Mouse (Mus musculus) embryonic facial prominence, embryonic 10.5 days (tissue): ENCODE results near the gene Jak2. TPM values are rescaled to one million over a fixed set of nuclear protein-coding genes. Genes with fewer than 3 reads are reported as not detected.

ENCODE experiments used
- DNase-seq: peaks from one replicate; pipeline ENCODE4 v3.0.0-alpha.2; 2017; ENCODE audit warnings: low spot score
- H3K27ac ChIP-seq: fragments of 300-500 bp; sonication (generic); replicated peaks from 2 replicates; pipeline ENCODE4 v1.5.1; 2016; ENCODE audit warnings: mild to moderate bottlenecking
- H3K27me3 ChIP-seq: fragments of 300-500 bp; sonication (generic); replicated peaks from 2 replicates; pipeline ENCODE4 v1.6.1; 2016; ENCODE audit warnings: low read depth, mild to moderate bottlenecking; ENCODE audit not compliant: poor library complexity, severe bottlenecking
- H3K36me3 ChIP-seq: fragments of 300-500 bp; sonication (generic); replicated peaks from 2 replicates; pipeline ENCODE4 v1.6.1; 2016; ENCODE audit warnings: mild to moderate bottlenecking, moderate library complexity
- H3K4me1 ChIP-seq: fragments of 300-500 bp; sonication (generic); 2 replicates; pipeline ENCODE4 v1.6.1; 2016
- H3K4me3 ChIP-seq: fragments of 300-500 bp; sonication (generic); 2 replicates; pipeline ENCODE4 v1.5.1; 2016; ENCODE audit warnings: mild to moderate bottlenecking, moderate library complexity
- H3K9me3 ChIP-seq: fragments of 300-500 bp; sonication (generic); 2 replicates; pipeline ENCODE4 v1.6.1; 2016; ENCODE audit warnings: mild to moderate bottlenecking
- WGBS: fragments of 180-500 bp; shearing (Covaris S2); methylation state at CpG from one replicate; pipeline ENCODE4 v1.1.7; 2016; 5-methylcytosine and 5-hydroxymethylcytosine counted together
- polyA plus RNA-seq: library from polyadenylated mRNA; unstranded; fragments of >200 nt; fragmentation: Nextera tagmentation; extraction: Ambion mirVana; gene quantifications from 2 replicates; pipeline ENCODE4 v1.2.1, GENCODE M21; 2016

Jak2 gene
- polyA plus RNA-seq, 1 experiment from 2014 or later = 6.9 TPM

DNA sequence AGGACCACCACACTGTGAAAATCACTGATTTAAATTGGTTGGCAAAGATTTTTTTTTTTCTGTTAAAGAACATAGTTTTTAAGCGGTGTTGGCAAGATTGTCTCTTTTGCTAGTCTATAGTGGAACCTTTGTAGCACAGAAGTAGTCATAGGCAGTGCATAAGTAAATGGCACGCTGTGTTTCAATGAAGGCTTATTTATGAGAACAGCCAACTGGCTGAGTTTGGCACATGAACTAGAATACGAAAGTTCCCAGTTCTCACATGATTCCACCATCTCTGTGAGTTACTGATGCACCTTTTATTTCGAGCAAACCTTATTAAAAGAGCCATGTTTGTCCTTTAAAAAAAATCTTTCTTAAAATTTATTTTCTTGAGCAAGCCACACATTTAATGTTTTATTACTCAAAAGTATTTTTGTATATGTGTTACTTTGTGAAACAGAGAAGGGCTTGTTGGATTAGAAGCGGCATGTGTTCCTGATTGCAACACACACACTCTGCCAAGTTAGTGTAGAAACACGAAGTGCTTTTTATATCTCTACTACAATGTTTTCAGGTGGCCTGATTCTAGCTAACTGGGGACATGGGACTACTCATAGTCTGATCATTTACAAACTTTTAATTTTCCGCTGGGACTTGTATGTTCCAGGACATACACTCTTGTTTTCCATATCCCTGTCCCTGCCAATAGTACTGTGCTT, 3.8 kb downstream of the Jak2 start:
- Histone ChIP-seq H3K36me3 (no peaks in the 10 kb centered on the region), H3K27me3 (peaks cover 6% of the 10 kb centered on the region; the same call in 1 of the 2 replicates), H3K4me1 (peaks cover 33% of the 10 kb centered on the region), H3K27ac (no peak overlapping the region), H3K9me3 (no peaks in the 10 kb centered on the region), H3K4me3 (no peak overlapping the region)
- no peak for DNase-seq
- WGBS = 91% methylated on average over 7 of the region's 7 CpGs

DNA sequence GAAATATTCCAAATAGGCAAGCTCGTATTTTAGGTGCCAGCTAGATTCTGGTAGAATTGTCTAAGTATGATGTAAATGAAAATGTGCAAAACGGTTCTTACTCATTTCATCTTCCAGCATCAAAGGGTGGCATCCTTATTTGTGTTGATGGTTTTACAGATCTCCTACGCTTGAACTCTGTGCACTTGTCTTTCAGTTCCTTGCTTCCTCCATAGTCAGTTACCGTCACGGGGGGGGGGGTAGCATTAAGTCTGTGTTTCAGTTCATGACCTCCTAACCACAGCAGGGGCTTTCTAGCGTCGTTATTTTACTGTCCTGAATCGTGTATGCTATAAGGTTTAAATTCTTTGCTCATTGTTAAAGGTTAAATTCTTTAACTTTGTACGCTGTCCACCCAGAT, 10.0 kb downstream of the Jak2 start:
- Histone ChIP-seq H3K4me3 (no peak overlapping the region), H3K27me3 (no peaks in the 10 kb centered on the region), H3K4me1 (peaks cover 10% of the 10 kb centered on the region), H3K36me3 (peaks cover 8% of the 10 kb centered on the region), H3K9me3 (no peaks in the 10 kb centered on the region), H3K27ac (no peak overlapping the region)
- WGBS = 84% methylated on average over 9 of the region's 9 CpGs
- no peak for DNase-seq

DNA sequence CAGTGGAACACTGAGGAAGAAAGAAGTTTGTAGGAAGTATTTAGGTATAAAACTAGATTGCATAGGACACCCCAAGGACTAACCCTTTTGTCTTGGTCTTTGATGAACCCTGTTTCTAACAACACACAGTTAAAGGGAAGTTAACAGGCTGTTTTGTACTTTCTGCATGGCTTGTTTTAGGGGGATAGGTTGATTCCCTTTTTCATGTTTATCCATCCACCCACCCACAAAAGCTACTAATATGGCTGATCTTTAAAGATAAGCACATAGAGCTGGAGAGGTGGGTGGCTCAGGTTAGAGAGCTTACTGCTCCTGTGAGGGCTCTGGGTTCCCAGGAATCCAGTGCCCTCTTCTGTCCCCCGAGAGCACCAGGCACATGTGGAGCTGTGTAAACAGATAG, 11.9 kb downstream of the Jak2 start:
- H3K27me3 ChIP-seq = no peaks in the 10 kb centered on the region
- DNase-seq = no peak
- no peaks in the 10 kb centered on the region for H3K9me3 ChIP-seq
- no peak overlapping the region for H3K27ac ChIP-seq
- H3K4me1 ChIP-seq = peaks cover 10% of the 10 kb centered on the region
- peaks cover 10% of the 10 kb centered on the region for H3K36me3 ChIP-seq
- no peak overlapping the region for H3K4me3 ChIP-seq
- 81% methylated on average over 1 of the region's 1 CpGs for WGBS

DNA sequence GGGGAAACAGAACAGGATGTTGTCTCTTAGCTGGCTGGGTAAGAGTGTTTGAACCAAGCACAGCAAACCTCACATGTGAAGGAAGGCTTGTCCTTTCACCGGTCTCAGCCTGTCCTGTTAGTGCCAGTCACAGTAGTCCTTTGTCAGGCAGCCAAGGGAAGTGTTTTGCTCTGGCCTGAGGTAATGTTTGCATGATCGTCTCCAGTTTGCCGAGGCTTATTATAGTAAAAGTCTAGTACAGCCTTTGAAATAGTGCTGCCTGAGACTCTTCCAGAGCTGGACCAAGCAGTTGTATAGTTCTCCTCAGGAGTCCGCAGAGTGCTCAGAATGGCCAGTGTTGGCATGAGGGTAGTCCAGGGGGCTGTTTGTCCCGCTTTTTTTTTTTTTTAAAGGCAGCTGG, 13.9 kb downstream of the Jak2 start:
- Histone ChIP-seq H3K36me3 (peaks cover 10% of the 10 kb centered on the region), H3K9me3 (no peaks in the 10 kb centered on the region), H3K27me3 (no peaks in the 10 kb centered on the region), H3K4me1 (peaks cover 10% of the 10 kb centered on the region), H3K27ac (no peak overlapping the region), H3K4me3 (no peak overlapping the region)
- DNase-seq = no peak
- WGBS = 42% methylated on average over 5 of the region's 5 CpGs

DNA sequence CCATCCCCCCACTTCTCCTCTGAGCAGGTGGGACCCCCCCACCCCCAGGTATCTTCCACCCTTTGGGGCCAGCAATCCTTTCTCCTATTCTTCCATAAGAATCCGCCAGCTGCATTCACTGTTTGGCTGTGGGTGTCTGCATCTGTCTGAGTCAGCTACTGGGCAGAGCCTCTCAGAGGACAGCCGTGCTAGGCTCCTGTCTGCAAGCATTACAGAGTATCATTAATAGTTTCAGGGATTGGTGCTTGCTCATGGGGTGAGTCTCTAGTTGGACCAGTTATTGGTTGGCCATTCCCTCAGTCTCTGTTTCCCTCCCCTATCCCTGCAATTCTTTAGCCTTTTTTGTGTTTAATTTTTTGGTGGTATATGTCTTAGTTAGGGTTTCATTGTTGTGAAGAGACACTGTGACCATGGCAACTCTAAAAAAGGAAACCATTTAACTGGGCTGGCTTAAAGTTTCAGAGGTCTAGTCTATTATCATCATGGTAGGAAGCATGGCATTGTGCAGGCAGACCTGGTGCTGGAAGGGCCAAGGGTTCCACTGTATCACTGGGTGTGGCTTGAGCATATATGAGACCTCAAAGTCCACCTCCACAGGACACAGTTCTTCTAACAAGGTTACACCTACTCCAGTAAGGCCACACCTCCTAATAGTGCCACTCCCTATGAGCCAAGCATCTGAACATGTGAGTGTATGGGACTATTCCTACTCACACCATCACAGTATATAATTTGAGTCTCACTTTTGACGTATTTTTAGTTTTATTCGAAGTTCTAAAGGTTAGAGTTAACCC, 15.6 kb downstream of the Jak2 start:
- Histone ChIP-seq H3K4me3 (no peak overlapping the region), H3K4me1 (peaks cover 10% of the 10 kb centered on the region), H3K27me3 (no peaks in the 10 kb centered on the region), H3K9me3 (no peaks in the 10 kb centered on the region), H3K27ac (no peak overlapping the region), H3K36me3 (peaks cover 10% of the 10 kb centered on the region)
- DNase-seq = no peak
- 91% methylated on average over 4 of the region's 4 CpGs for WGBS

DNA sequence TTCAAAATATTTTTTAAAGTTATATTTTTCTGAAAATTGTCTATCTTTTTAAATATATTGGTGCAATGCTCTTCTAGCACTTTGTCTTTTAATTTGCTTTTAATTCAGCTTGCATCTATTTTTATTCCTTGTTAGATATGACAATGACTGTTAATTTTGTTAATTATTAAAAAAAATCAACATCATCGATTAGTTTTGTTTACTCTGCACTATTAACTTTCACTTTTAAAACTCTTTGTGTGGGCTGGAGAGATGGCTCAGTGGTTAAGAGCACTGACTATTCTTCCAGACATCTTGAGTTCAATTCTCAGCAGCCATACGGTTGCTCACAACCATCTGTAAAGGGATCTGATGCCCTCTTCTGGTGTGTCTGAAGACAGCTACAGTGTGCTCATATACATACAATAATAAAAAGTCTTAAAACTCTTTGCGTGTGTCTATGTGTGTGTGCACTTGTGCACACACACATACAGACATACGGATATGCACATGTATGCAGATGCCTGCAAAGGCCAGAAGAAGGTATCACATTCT, 17.2 kb downstream of the Jak2 start:
- Histone ChIP-seq H3K27me3 (no peaks in the 10 kb centered on the region), H3K9me3 (no peaks in the 10 kb centered on the region), H3K4me3 (no peak overlapping the region), H3K4me1 (peaks cover 10% of the 10 kb centered on the region), H3K36me3 (peaks cover 4% of the 10 kb centered on the region; the same call in 1 of the 2 replicates), H3K27ac (no peak overlapping the region)
- 89% methylated on average over 4 of the region's 4 CpGs for WGBS
- DNase-seq = no peak

DNA sequence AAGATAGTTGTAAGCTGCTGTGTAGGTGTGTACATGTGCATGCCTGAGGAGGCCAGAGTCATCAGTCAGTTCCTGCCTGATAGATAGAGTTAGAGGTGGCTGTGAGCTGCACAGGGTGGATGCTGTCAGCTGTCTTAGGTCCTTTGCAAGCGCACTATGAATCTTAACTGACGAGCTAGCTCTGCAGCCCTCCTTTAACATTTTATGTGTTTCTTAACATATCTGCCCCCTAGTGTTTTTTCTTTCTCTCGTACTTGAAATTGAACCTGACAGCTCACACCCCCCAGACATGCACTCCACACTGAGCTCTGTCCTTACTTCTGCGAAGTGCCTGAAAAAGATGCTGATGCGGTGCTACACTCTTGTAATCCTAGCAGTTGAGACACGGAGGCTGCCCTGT, 18.6 kb downstream of the Jak2 start:
- Histone ChIP-seq H3K9me3 (no peaks in the 10 kb centered on the region), H3K4me3 (no peak overlapping the region), H3K27ac (no peak overlapping the region), H3K4me1 (peaks cover 7% of the 10 kb centered on the region), H3K36me3 (peaks cover 2% of the 10 kb centered on the region; the same call in 1 of the 2 replicates), H3K27me3 (no peaks in the 10 kb centered on the region)
- no peak for DNase-seq
- WGBS = 57% methylated on average over 6 of the region's 6 CpGs

DNA sequence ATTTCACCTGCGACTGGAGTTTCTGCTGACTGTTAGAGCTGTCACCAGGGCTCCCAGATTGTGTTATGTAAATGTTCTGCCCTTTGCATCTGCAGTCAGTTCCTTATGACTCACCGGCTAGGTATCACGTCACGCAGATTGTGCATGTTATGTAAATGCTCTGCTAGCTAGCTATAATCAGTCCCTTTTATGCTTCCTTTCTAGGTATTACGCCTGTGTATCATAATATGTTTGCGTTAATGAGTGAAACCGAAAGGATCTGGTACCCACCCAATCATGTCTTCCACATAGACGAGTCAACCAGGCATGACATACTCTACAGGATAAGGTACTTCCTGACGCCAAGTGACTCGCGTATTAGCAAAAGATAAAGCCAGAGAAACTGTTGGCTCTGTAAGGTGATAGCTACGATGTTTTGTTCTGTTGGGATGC, 19.5 kb downstream of the Jak2 start:
- Histone ChIP-seq H3K4me3 (no peak overlapping the region), H3K27ac (no peak overlapping the region), H3K9me3 (no peaks in the 10 kb centered on the region), H3K36me3 (peaks cover 6% of the 10 kb centered on the region; the same call in 1 of the 2 replicates), H3K4me1 (no peaks in the 10 kb centered on the region), H3K27me3 (no peaks in the 10 kb centered on the region)
- WGBS = 91% methylated on average over 12 of the region's 12 CpGs
- no peak for DNase-seq

DNA sequence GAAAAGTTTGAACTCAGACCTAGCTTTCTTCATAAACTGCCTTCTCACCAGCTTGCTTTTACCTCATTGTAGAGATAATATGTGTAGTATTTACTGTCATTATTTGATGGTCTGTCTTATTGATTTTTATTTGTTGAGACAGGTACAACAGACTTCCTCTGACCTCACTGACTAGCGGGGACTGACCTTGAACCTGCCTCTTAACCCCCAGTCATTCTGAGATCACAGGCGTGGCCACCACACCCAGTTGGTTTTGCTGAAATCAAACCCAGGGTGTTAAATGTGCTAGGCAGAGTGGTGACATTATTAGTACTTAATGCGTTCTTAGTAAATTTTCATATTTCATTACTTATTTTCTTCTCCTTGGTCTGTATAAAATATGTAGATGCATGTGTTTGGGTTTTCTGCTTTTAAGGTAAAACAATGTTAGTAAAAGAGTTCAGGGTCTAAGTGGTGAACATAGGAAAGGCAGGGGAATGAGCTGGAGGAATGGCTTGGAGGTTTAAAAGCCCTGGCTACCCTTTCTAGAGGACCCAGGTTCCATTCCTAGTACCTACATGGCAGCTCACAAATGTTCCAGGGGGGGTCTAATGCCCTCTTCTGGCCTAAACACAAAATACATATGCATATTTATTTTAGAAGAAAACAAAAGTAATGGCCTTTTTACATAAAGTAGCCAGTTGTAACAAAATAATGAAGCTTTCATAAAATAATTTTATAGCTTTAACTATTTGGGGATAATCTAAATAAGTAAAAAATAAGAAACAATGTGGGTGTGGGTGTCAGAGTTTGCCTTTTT, 20.6 kb downstream of the Jak2 start:
- WGBS = 87% methylated on average over 3 of the region's 3 CpGs
- H3K27ac ChIP-seq = no peak overlapping the region
- no peaks in the 10 kb centered on the region for H3K4me1 ChIP-seq
- DNase-seq = no peak
- peaks cover 13% of the 10 kb centered on the region for H3K36me3 ChIP-seq
- H3K9me3 ChIP-seq = no peaks in the 10 kb centered on the region
- H3K4me3 ChIP-seq = no peak overlapping the region
- no peaks in the 10 kb centered on the region for H3K27me3 ChIP-seq

DNA sequence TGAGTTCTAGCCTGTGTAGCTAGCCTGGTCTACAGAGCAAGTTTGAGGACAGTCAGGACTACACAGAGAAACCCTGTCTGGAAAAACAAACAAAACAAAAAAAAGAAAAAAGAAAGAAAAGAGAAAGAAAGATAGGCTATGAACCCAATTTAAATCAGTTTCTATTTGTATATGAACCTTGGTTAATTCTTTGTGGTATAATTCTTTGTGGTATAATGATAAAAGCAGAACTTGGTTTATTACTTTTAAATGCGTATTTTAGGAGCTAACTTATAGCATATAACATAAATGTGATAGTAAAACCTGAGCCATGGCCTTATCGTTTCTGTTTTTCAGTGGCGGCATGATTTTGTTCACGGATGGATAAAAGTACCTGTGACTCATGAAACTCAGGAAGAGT, 24.8 kb downstream of the Jak2 start:
- H3K36me3 ChIP-seq = peaks cover 16% of the 10 kb centered on the region

DNA sequence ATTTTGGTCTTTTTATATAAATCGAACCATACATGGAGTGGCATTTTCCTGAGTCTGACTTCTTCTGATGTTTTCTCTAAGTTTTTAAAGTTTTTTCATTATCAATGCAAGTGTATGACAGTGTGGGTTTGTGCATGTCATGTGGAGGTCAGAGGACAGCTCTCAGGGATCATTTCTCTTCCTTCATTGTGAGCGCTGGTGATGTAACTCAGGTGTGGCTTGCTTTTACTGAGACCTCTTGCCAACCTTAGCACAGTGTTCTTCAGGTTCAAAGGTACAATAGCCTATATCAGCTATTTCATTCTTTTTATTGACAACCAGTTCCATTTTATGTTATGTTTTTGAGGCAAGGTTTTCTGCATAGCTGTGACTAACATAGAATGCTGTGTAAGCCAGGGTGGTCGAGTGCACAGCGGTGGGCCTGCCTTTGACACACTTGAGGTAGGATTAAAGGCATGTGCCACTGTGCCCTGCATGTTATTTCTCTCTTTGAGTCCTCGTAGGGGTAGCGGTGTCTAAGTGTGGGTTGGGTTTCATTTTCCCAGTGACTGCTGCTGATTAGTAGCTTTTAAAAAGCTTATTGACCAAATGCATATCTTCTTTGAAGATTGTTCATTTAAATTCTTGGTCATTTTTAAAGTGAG, 27.4 kb downstream of the Jak2 start:
- Histone ChIP-seq H3K4me3 (no peak overlapping the region), H3K36me3 (peaks cover 19% of the 10 kb centered on the region), H3K9me3 (no peaks in the 10 kb centered on the region), H3K4me1 (no peaks in the 10 kb centered on the region), H3K27me3 (no peaks in the 10 kb centered on the region), H3K27ac (no peak overlapping the region)
- 85% methylated on average over 6 of the region's 6 CpGs for WGBS
- DNase-seq = no peak

More for the DNA sequence above, 24.8 kb downstream of the Jak2 start:
- Histone ChIP-seq H3K4me1 (no peaks in the 10 kb centered on the region), H3K4me3 (no peak overlapping the region), H3K27ac (no peak overlapping the region), H3K27me3 (no peaks in the 10 kb centered on the region), H3K9me3 (no peaks in the 10 kb centered on the region)
- 94% methylated on average over 4 of the region's 4 CpGs for WGBS
- no peak for DNase-seq

DNA sequence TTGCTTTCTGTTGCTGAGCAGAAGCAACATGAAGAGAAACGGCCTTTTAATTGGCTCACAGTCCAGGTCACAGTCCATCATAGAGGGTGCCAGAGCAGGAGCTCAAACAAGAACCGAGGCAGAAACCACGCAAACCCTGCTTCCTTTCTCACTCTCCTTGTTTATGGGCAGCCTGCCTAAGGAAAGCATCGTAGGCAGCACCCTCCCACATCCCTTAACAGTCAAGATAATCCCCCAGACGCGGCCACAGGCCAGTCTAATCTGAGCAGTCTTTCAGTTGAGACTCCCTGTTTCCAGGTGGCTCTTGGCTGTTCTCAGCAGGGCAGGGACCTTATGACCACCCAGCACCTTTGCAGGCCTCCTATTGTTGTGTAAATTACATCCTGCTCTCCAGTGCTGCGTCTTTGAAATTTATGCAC, 33.8 kb downstream of the Jak2 start:
- no peak for DNase-seq
- Histone ChIP-seq H3K36me3 (peaks cover 18% of the 10 kb centered on the region), H3K4me1 (peaks cover 15% of the 10 kb centered on the region), H3K9me3 (no peaks in the 10 kb centered on the region), H3K27me3 (no peaks in the 10 kb centered on the region), H3K4me3 (no peak overlapping the region), H3K27ac (no peak overlapping the region)
- 44% methylated on average over 7 of the region's 7 CpGs for WGBS
